Mouse (Mus musculus) intestine, embryonic 14.5 days (tissue): ENCODE measurements around the gene Slc51b. TPM values are rescaled to one million over a fixed set of nuclear protein-coding genes. Genes with fewer than 3 reads are reported as not detected.
A peak's percentile ranks its signal among the peaks of the same experiment; 100 is the strongest.

ENCODE experiments used
- ATAC-seq: fragments of 200-750 bp; cut with Nextera tagmentation; replicated peaks from 2 replicates; pipeline ENCODE4 v1.8.0; 2017; ENCODE audit warnings: low read depth, moderate number of reproducible peaks, moderate TSS enrichment, moderate library complexity; ENCODE audit not compliant: low FRiP score, low TSS enrichment
- DNase-seq: peaks from one replicate; pipeline ENCODE4 v3.0.0-alpha.2; 2018; ENCODE audit warnings: low spot score
- H3K27ac ChIP-seq: fragments of 300-500 bp; sonication (generic); 2 replicates; pipeline ENCODE4 v1.5.1; 2014; ENCODE audit warnings: low read depth, mild to moderate bottlenecking, control low read depth
- H3K27me3 ChIP-seq: fragments of 300-500 bp; sonication (generic); replicated peaks from 2 replicates; pipeline ENCODE4 v1.6.1; 2014; ENCODE audit warnings: low read length, control low read depth; ENCODE audit not compliant: control insufficient read depth, insufficient read depth
- H3K36me3 ChIP-seq: fragments of 300-500 bp; sonication (generic); 2 replicates; pipeline ENCODE4 v1.6.1; 2014; ENCODE audit warnings: low read length, control low read depth; ENCODE audit not compliant: control insufficient read depth, insufficient read depth
- H3K4me1 ChIP-seq: fragments of 300-500 bp; sonication (generic); replicated peaks from 2 replicates; pipeline ENCODE4 v1.6.1; 2014; ENCODE audit warnings: low read length, control low read depth, mixed read lengths; ENCODE audit not compliant: control insufficient read depth, insufficient read depth
- H3K4me2 ChIP-seq: fragments of 300-500 bp; sonication (generic); 2 replicates; pipeline ENCODE4 v1.6.1; 2014; ENCODE audit warnings: low read length
- H3K4me3 ChIP-seq: fragments of 300-500 bp; sonication (generic); 2 replicates; pipeline ENCODE4 v1.5.1; 2014; ENCODE audit warnings: low read depth, low read length, control low read depth, mixed read lengths
- H3K9ac ChIP-seq: fragments of 300-500 bp; sonication (generic); 2 replicates; pipeline ENCODE4 v1.6.1; 2014; ENCODE audit warnings: mild to moderate bottlenecking, low read length
- H3K9me3 ChIP-seq: fragments of 300-500 bp; sonication (generic); 2 replicates; pipeline ENCODE4 v1.6.1; 2016; ENCODE audit warnings: low read length, control low read depth; ENCODE audit not compliant: control insufficient read depth
- WGBS: fragments of 180-500 bp; shearing (Covaris S2); extraction: QIAGEN DNeasy Blood & Tissue Kit; methylation state at CpG from one replicate; pipeline ENCODE4 v1.1.7; 2014; 5-methylcytosine and 5-hydroxymethylcytosine counted together
- polyA plus RNA-seq: library from polyadenylated mRNA; unstranded; fragments of >200 nt; fragmentation: Nextera tagmentation; extraction: Ambion mirVana; gene quantifications from 2 replicates; pipeline ENCODE4 v1.2.1, GENCODE M21; 2014

Gene Slc51b
- polyA plus RNA-seq, 1 experiment from 2014 or later = 0.80 TPM

DNA sequence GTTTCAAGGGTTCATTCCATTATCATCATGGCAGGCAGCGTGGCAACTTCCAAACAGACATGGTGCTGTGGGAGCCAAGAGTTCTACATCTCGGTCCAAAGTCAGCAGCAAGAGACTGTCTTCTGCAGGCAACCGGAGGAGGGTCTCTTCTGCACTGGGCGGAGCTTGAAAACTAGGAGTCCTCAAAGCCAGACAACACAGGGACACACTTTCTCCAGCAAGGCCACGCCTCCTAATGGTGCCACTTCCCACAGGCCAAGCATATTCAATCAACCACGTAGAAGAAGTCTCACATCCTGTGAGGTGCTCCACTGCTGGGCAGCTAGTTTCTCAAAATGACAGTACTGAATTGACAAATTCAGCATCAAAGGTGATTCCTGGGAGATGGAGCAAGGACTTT lies 25.2 kb upstream of the Slc51b start:
- H3K27ac ChIP-seq = no peak overlapping the region
- H3K27me3 ChIP-seq = no peaks in the 10 kb centered on the region
- H3K9me3 ChIP-seq = no peaks in the 10 kb centered on the region
- no peak overlapping the region for H3K4me2 ChIP-seq
- DNase-seq (no peak), ATAC-seq (no peak)
- peaks cover 79% of the 10 kb centered on the region for H3K36me3 ChIP-seq
- WGBS = 88% methylated on average over 6 of the region's 6 CpGs
- no peak overlapping the region for H3K9ac ChIP-seq
- no peak overlapping the region for H3K4me3 ChIP-seq
- no peaks in the 10 kb centered on the region for H3K4me1 ChIP-seq

- Histone ChIP-seq H3K4me3 (no peak overlapping the region), H3K27me3 (no peaks in the 10 kb centered on the region), H3K36me3 (peaks cover 77% of the 10 kb centered on the region), H3K4me2 (no peak overlapping the region), H3K27ac (no peak overlapping the region), H3K9ac (no peak overlapping the region), H3K4me1 (no peaks in the 10 kb centered on the region), H3K9me3 (no peaks in the 10 kb centered on the region)
- ATAC-seq (no peak), DNase-seq (no peak)
- WGBS = 95% methylated on average over 4 of the region's 4 CpGs
Measured at GRCm38 (mm10) chr9:65444692-65445091, 21.9 kb upstream of the Slc51b start.

- ATAC-seq = peak; percentile 85
- H3K9me3 ChIP-seq = no peaks in the 10 kb centered on the region
- no peak within 1 kb of the TSS for H3K27ac ChIP-seq
- H3K4me2 ChIP-seq = peak within 1 kb of the TSS; percentile 53
- no peaks in the 10 kb centered on the region; the same call in 1 of the 2 replicates for H3K27me3 ChIP-seq
- H3K4me3 ChIP-seq = peak within 1 kb of the TSS; percentile 92
- H3K36me3 ChIP-seq = peaks cover 12% of the 10 kb centered on the region
- no peaks in the 10 kb centered on the region; the same call in 1 of the 2 replicates for H3K4me1 ChIP-seq
- WGBS = under 1% methylated on average over 54 of the region's 54 CpGs
- H3K9ac ChIP-seq = peak within 1 kb of the TSS; percentile 74
- peak; percentile 94 for DNase-seq
Measured at GRCm38 (mm10) chr9:65435671-65436301, 13.0 kb upstream of the Slc51b start, which contains the start of gene Mtfmt. Gene Mtfmt (plus strand): TSS chr9:65435782.

GRCm38 (mm10) chr9:65435211-65435610 lies 12.5 kb upstream of the Slc51b start:
- Histone ChIP-seq H3K4me3 (0 out of 2 replicates have a peak overlapping the region, but pooled peaks have one; percentile 92), H3K36me3 (0 out of 2 replicates have a peak, but pooled peaks cover 6% of the 10 kb centered on the region), H3K27me3 (no peaks in the 10 kb centered on the region; the same call in 1 of the 2 replicates), H3K4me1 (no peaks in the 10 kb centered on the region; the same call in 1 of the 2 replicates), H3K9ac (no peak overlapping the region), H3K27ac (no peak overlapping the region), H3K4me2 (no peak overlapping the region), H3K9me3 (no peaks in the 10 kb centered on the region)
- WGBS = 73% methylated on average over 4 of the region's 4 CpGs
- ATAC-seq (no peak; the same call in 1 of the 2 replicates), DNase-seq (no peak)

- WGBS = 62% methylated on average over 5 of the region's 5 CpGs
- no peak for ATAC-seq
- Histone ChIP-seq H3K4me1 (no peaks in the 10 kb centered on the region; the same call in 1 of the 2 replicates), H3K4me3 (no peak overlapping the region), H3K9ac (no peak overlapping the region), H3K9me3 (no peaks in the 10 kb centered on the region), H3K36me3 (0 out of 2 replicates have a peak, but pooled peaks cover 4% of the 10 kb centered on the region), H3K4me2 (no peak overlapping the region), H3K27ac (no peak overlapping the region), H3K27me3 (no peaks in the 10 kb centered on the region; the same call in 1 of the 2 replicates)
- DNase-seq = peak; percentile 60
Measured at GRCm38 (mm10) chr9:65434140-65434539, 11.4 kb upstream of the Slc51b start.

DNA sequence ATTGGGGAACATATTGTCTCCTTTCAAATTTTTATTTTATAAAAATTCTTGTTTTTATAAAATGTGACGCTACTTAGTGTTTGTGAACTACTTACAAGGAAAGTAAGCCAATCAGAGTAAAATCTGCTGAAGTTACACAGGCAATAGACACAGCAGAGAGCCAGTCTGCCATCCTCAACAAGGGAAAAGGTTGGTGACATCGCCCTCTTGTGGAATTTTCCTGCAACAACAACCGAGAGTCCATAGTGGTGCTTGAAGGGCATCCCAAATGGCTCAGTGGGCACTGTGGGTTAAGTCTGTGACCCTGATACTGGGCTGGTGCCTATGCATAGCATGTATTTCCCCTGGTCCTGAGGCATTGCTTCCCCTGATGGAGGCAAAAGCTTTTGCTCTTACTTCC lies 9.5 kb upstream of the Slc51b start:
- Histone ChIP-seq H3K27me3 (no peaks in the 10 kb centered on the region; the same call in 1 of the 2 replicates), H3K4me3 (no peak overlapping the region), H3K9ac (no peak overlapping the region), H3K4me2 (no peak overlapping the region), H3K27ac (no peak overlapping the region), H3K4me1 (no peaks in the 10 kb centered on the region; the same call in 1 of the 2 replicates), H3K9me3 (no peaks in the 10 kb centered on the region), H3K36me3 (no peaks in the 10 kb centered on the region)
- ATAC-seq (no peak), DNase-seq (peak; percentile 91)
- 2% methylated on average over 3 of the region's 3 CpGs for WGBS

- no peaks in the 10 kb centered on the region for H3K9me3 ChIP-seq
- H3K36me3 ChIP-seq = no peaks in the 10 kb centered on the region
- no peak overlapping the region for H3K9ac ChIP-seq
- H3K27ac ChIP-seq = no peak overlapping the region
- 87% methylated on average over 5 of the region's 5 CpGs for WGBS
- no peak for ATAC-seq
- no peak overlapping the region for H3K4me2 ChIP-seq
- H3K4me3 ChIP-seq = no peak overlapping the region
- no peaks in the 10 kb centered on the region for H3K4me1 ChIP-seq
- DNase-seq = no peak
- no peaks in the 10 kb centered on the region; the same call in 1 of the 2 replicates for H3K27me3 ChIP-seq
Measured at GRCm38 (mm10) chr9:65430921-65431320, 8.2 kb upstream of the Slc51b start.

DNA sequence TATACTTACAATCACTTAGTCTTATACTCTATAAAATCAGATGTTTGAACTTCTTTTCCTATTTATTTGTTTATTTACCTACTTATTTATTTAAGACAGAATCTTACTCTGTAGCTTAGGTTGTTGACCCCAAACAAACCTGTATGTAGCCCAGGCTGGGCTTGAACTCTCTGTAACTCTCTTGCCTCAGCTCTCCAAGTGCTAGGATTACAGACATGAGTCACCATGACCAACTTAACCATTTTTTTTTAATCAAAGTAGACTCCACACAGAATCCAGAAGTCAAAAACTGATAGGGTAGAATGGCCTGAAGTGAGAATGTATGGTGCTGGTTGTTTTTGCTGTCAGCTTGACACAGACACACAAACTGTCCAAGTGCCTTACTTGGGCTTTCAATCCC lies 7.6 kb upstream of the Slc51b start:
- Histone ChIP-seq H3K27ac (no peak overlapping the region), H3K9ac (no peak overlapping the region), H3K9me3 (no peaks in the 10 kb centered on the region), H3K4me2 (no peak overlapping the region), H3K27me3 (no peaks in the 10 kb centered on the region; the same call in 1 of the 2 replicates), H3K4me3 (no peak overlapping the region), H3K4me1 (no peaks in the 10 kb centered on the region), H3K36me3 (no peaks in the 10 kb centered on the region)
- DNase-seq (no peak), ATAC-seq (no peak)

- ATAC-seq = no peak
- Histone ChIP-seq H3K4me3 (no peak overlapping the region), H3K27me3 (no peaks in the 10 kb centered on the region; the same call in 1 of the 2 replicates), H3K36me3 (no peaks in the 10 kb centered on the region), H3K4me1 (no peaks in the 10 kb centered on the region), H3K9me3 (no peaks in the 10 kb centered on the region), H3K4me2 (no peak overlapping the region), H3K9ac (no peak overlapping the region), H3K27ac (no peak overlapping the region)
- DNase-seq = no peak
- WGBS = 89% methylated on average over 5 of the region's 5 CpGs
Measured at GRCm38 (mm10) chr9:65428003-65428402, 5.2 kb upstream of the Slc51b start.
